Mouse (Mus musculus) forebrain, postnatal 0 days (tissue): ENCODE results near the gene Alppl2. TPM values are rescaled to one million over a fixed set of nuclear protein-coding genes. Genes with fewer than 3 reads are reported as not detected.

ENCODE experiments used
- ATAC-seq: fragments of 200-750 bp; cut with Nextera tagmentation; 2 replicates; pipeline ENCODE4 v1.8.0; 2017; ENCODE audit warnings: mild to moderate bottlenecking, moderate library complexity
- DNase-seq: peaks from one replicate; pipeline ENCODE4 v3.0.0-alpha.2; 2015
- H3K27ac ChIP-seq: fragments of 300-500 bp; sonication (generic); 2 replicates; pipeline ENCODE4 v1.5.1; 2014; ENCODE audit warnings: low read depth, mild to moderate bottlenecking, antibody characterized with exemption, low read length, moderate library complexity, mixed read lengths
- H3K27me3 ChIP-seq: fragments of 300-500 bp; sonication (generic); 2 replicates; pipeline ENCODE4 v1.6.1; 2014; ENCODE audit warnings: mild to moderate bottlenecking, low read length, mixed read lengths; ENCODE audit not compliant: insufficient read depth
- H3K36me3 ChIP-seq: fragments of 300-500 bp; sonication (generic); 2 replicates; pipeline ENCODE4 v1.6.1; 2014; ENCODE audit warnings: mild to moderate bottlenecking, moderate library complexity; ENCODE audit not compliant: insufficient read depth
- H3K4me1 ChIP-seq: fragments of 300-500 bp; sonication (generic); 2 replicates; pipeline ENCODE4 v1.6.1; 2014; ENCODE audit warnings: antibody characterized with exemption; ENCODE audit not compliant: insufficient read depth
- H3K4me2 ChIP-seq: fragments of 300-500 bp; sonication (generic); 2 replicates; pipeline ENCODE4 v1.6.1; 2014; ENCODE audit warnings: low read depth, mild to moderate bottlenecking, moderate library complexity
- H3K4me3 ChIP-seq: fragments of 300-500 bp; sonication (generic); 2 replicates; pipeline ENCODE4 v1.5.1; 2014; ENCODE audit warnings: low read depth, low read length, mixed read lengths
- H3K9ac ChIP-seq: fragments of 300-500 bp; sonication (generic); 2 replicates; pipeline ENCODE4 v1.6.1; 2014; ENCODE audit warnings: mild to moderate bottlenecking
- H3K9me3 ChIP-seq: fragments of 300-500 bp; sonication (generic); 2 replicates; pipeline ENCODE4 v1.6.1; 2016; ENCODE audit warnings: low read length
- CTCF ChIP-seq: sonication (generic); IDR thresholded peaks from 2 replicates; pipeline ENCODE4 v1.5.1; 2016; ENCODE audit warnings: antibody characterized with exemption, control low read depth, low read depth
- WGBS: fragments of 180-500 bp; shearing (Covaris S2); extraction: QIAGEN DNeasy Blood & Tissue Kit; methylation state at CpG from one replicate; pipeline ENCODE4 v1.1.7; 2014; 5-methylcytosine and 5-hydroxymethylcytosine counted together
- polyA plus RNA-seq: library from polyadenylated mRNA; unstranded; fragments of >200 nt; fragmentation: Nextera tagmentation; extraction: Ambion mirVana; gene quantifications from 2 replicates; pipeline ENCODE4 v1.2.1, GENCODE M21; 2015
- total RNA-seq: library from RNA; depleted of rRNA; stranded (reverse); fragments of >200 nt; gene quantifications from 2 replicates; pipeline ENCODE4 v1.2.3, GENCODE M21; 2014; rRNA removed

Gene Alppl2
- total RNA-seq (not detected in 2 replicates), polyA plus RNA-seq (not detected in 2 replicates)

GRCm38 (mm10) chr1:87089828-87090227 is at the start of gene Alppl2:
Gene Alppl2 (minus strand): TSS chr1:87089928.
- no peak for TF ChIP-seq CTCF
- Histone ChIP-seq H3K9ac (no peak within 1 kb of the TSS), H3K4me2 (no peak within 1 kb of the TSS), H3K36me3 (no peaks in the 10 kb centered on the region), H3K4me3 (no peak within 1 kb of the TSS), H3K27ac (no peak within 1 kb of the TSS), H3K27me3 (no peaks in the 10 kb centered on the region), H3K9me3 (no peaks in the 10 kb centered on the region), H3K4me1 (no peaks in the 10 kb centered on the region)
- 76% methylated on average over 4 of the region's 4 CpGs for WGBS
- no peak for ATAC-seq
- DNase-seq = no peak

- no peak for TF ChIP-seq CTCF
- H3K27me3 ChIP-seq = peaks cover 13% of the 10 kb centered on the region
- no peaks in the 10 kb centered on the region for H3K36me3 ChIP-seq
- ATAC-seq = no peak
- H3K9ac ChIP-seq = no peak overlapping the region
- WGBS = 84% methylated on average over 4 of the region's 4 CpGs
- no peak overlapping the region for H3K4me2 ChIP-seq
- no peak overlapping the region for H3K4me3 ChIP-seq
- no peak overlapping the region for H3K27ac ChIP-seq
- no peak for DNase-seq
- H3K4me1 ChIP-seq = no peaks in the 10 kb centered on the region
- H3K9me3 ChIP-seq = no peaks in the 10 kb centered on the region
These were observed 42.1 kb upstream of the Alppl2 start for GRCm38 (mm10) chr1:87131803-87132202.

GRCm38 (mm10) chr1:87127206-87128030 is 37.7 kb upstream of the Alppl2 start:
- no peaks in the 10 kb centered on the region for H3K9me3 ChIP-seq
- ATAC-seq (peak; percentile 58), DNase-seq (peak; percentile 19)
- no peaks in the 10 kb centered on the region for H3K36me3 ChIP-seq
- peaks cover 15% of the 10 kb centered on the region for H3K27me3 ChIP-seq
- H3K27ac ChIP-seq = no peak overlapping the region
- H3K4me1 ChIP-seq = no peaks in the 10 kb centered on the region
- TF ChIP-seq CTCF = no peak
- peak overlapping the region; percentile 43 for H3K4me2 ChIP-seq
- peak overlapping the region; percentile 25; the same call in 1 of the 2 replicates for H3K9ac ChIP-seq
- whole genome bisulfite sequencing = 6% methylated on average over 43 of the region's 43 CpGs
- peak overlapping the region; percentile 27 for H3K4me3 ChIP-seq

GRCm38 (mm10) chr1:87124673-87125072 is 34.9 kb upstream of the Alppl2 start, which contains the start of gene Akp3:
Gene Akp3 (plus strand): TSS chr1:87124973.
- Histone ChIP-seq H3K9ac (no peak within 1 kb of the TSS), H3K9me3 (no peaks in the 10 kb centered on the region), H3K4me3 (no peak within 1 kb of the TSS), H3K36me3 (no peaks in the 10 kb centered on the region), H3K27ac (no peak within 1 kb of the TSS), H3K4me2 (no peak within 1 kb of the TSS), H3K27me3 (peaks cover 15% of the 10 kb centered on the region), H3K4me1 (no peaks in the 10 kb centered on the region)
- whole genome bisulfite sequencing = 71% methylated on average over 6 of the region's 6 CpGs
- ATAC-seq (no peak), DNase-seq (no peak)
- no peak for TF ChIP-seq CTCF

- 85% methylated on average over 1 of the region's 1 CpGs for WGBS
- H3K9me3 ChIP-seq = no peaks in the 10 kb centered on the region
- no peak overlapping the region for H3K4me2 ChIP-seq
- H3K9ac ChIP-seq = no peak overlapping the region
- no peak for TF ChIP-seq CTCF
- DNase-seq (no peak), ATAC-seq (no peak)
- H3K27ac ChIP-seq = no peak overlapping the region
- no peaks in the 10 kb centered on the region for H3K36me3 ChIP-seq
- no peaks in the 10 kb centered on the region for H3K27me3 ChIP-seq
- H3K4me1 ChIP-seq = no peaks in the 10 kb centered on the region
- no peak overlapping the region for H3K4me3 ChIP-seq
These were observed 25.1 kb upstream of the Alppl2 start for GRCm38 (mm10) chr1:87114784-87115183.

- no peak for ATAC-seq
- H3K4me1 ChIP-seq = no peaks in the 10 kb centered on the region
- no peak overlapping the region for H3K27ac ChIP-seq
- no peak for DNase-seq
- 38% methylated on average over 9 of the region's 9 CpGs for WGBS
- H3K27me3 ChIP-seq = no peaks in the 10 kb centered on the region
- no peak for TF ChIP-seq CTCF
- no peak overlapping the region for H3K4me3 ChIP-seq
- H3K36me3 ChIP-seq = no peaks in the 10 kb centered on the region
- no peaks in the 10 kb centered on the region for H3K9me3 ChIP-seq
- H3K9ac ChIP-seq = no peak overlapping the region
- H3K4me2 ChIP-seq = no peak overlapping the region
These were observed 22.1 kb upstream of the Alppl2 start for GRCm38 (mm10) chr1:87111719-87112354.

GRCm38 (mm10) chr1:87108564-87108963 is 18.8 kb upstream of the Alppl2 start:
- 83% methylated on average over 4 of the region's 4 CpGs for WGBS
- H3K36me3 ChIP-seq = no peaks in the 10 kb centered on the region
- DNase-seq (no peak), ATAC-seq (no peak)
- no peak overlapping the region for H3K4me2 ChIP-seq
- TF ChIP-seq CTCF = no peak
- no peaks in the 10 kb centered on the region for H3K9me3 ChIP-seq
- H3K9ac ChIP-seq = no peak overlapping the region
- H3K27me3 ChIP-seq = no peaks in the 10 kb centered on the region
- no peak overlapping the region for H3K4me3 ChIP-seq
- no peak overlapping the region for H3K27ac ChIP-seq
- no peaks in the 10 kb centered on the region for H3K4me1 ChIP-seq
